Mouse (Mus musculus): ENCODE results near the gene Atp13a2. TPM values are rescaled to one million over a fixed set of nuclear protein-coding genes. Genes with fewer than 3 reads are reported as not detected.

The Atp13a2 gene
- total and polyA plus RNA-seq, 3 experiments = 29.0 to 65.4 TPM; not detected in 1

GRCm38 (mm10) chr4:141011556-141012328, 25.1 kb downstream of the Atp13a2 start:
- H3K27me3 ChIP-seq (ENCODE audit: control insufficient read depth in 1 of 2, insufficient read depth in 2 of 2, low read length in 2 of 2) = no peaks in the 10 kb centered on the region
- no peak overlapping the region for H3K9ac ChIP-seq (ENCODE audit: control insufficient read depth, low read depth, low read length, poor library complexity, severe bottlenecking)
- TF ChIP-seq JUND (IDR thresholded peaks at IDR 0.05; ENCODE audit: low read depth, low read length) (no peak), USF2 (IDR thresholded peaks at IDR 0.05; ENCODE audit: borderline replicate concordance in 1 of 2, insufficient read depth in 1 of 2, low read depth in 1 of 2, low read length in 2 of 2) (no peak), RCOR1 (IDR thresholded peaks at IDR 0.05; ENCODE audit: low read depth, low read length) (no peak)
- peaks cover 0 to 8% of the 10 kb centered on the region in 2 experiments; a peak in 1 of 4 replicates for H3K4me1 ChIP-seq (ENCODE audit: control insufficient read depth in 1 of 2, insufficient read depth in 2 of 2, low read length in 2 of 2)
- H3K4me3 ChIP-seq (ENCODE audit: control insufficient read depth in 1 of 2, insufficient read depth in 1 of 2, low read depth in 2 of 2, low read length in 2 of 2) = no peak overlapping the region
- H3K27ac ChIP-seq (ENCODE audit: control insufficient read depth, low read depth, low read length) = no peak overlapping the region
- DNase-seq (ENCODE audit: low read depth, low spot score) = no peak
- H3K9me3 ChIP-seq (replicated peaks; ENCODE audit: insufficient read depth, low read length) = no peaks in the 10 kb centered on the region
- no peaks in the 10 kb centered on the region for H3K79me2 ChIP-seq (ENCODE audit: control insufficient read depth, insufficient read depth, low read length, poor library complexity)
- H3K36me3 ChIP-seq (ENCODE audit: control insufficient read depth in 1 of 2, insufficient read depth in 2 of 2, low read length in 2 of 2) = no peaks in the 10 kb centered on the region

GRCm38 (mm10) chr4:141012558-141012957, 25.9 kb downstream of the Atp13a2 start:
- Histone ChIP-seq H3K9ac (ENCODE audit: control insufficient read depth, low read depth, low read length, poor library complexity, severe bottlenecking) (no peak overlapping the region), H3K27ac (ENCODE audit: control insufficient read depth, low read depth, low read length) (no peak overlapping the region), H3K9me3 (replicated peaks; ENCODE audit: insufficient read depth, low read length) (no peaks in the 10 kb centered on the region), H3K27me3 (ENCODE audit: control insufficient read depth in 1 of 2, insufficient read depth in 2 of 2, low read length in 2 of 2) (no peaks in the 10 kb centered on the region), H3K36me3 (ENCODE audit: control insufficient read depth in 1 of 2, insufficient read depth in 2 of 2, low read length in 2 of 2) (no peaks in the 10 kb centered on the region), H3K79me2 (ENCODE audit: control insufficient read depth, insufficient read depth, low read length, poor library complexity) (no peaks in the 10 kb centered on the region), H3K4me3 (ENCODE audit: control insufficient read depth in 1 of 2, insufficient read depth in 1 of 2, low read depth in 2 of 2, low read length in 2 of 2) (no peak overlapping the region), H3K4me1 (ENCODE audit: control insufficient read depth in 1 of 2, insufficient read depth in 2 of 2, low read length in 2 of 2) (peaks cover 0 to 8% of the 10 kb centered on the region in 2 experiments; a peak in 1 of 4 replicates)
- DNase-seq (ENCODE audit: low read depth, low spot score) = no peak
- no peak for TF ChIP-seq MEF2A (IDR thresholded peaks at IDR 0.05; ENCODE audit: extremely low read depth, insufficient replicate concordance, low read depth, low read length, poor library complexity, severe bottlenecking)
- no peak for TF ChIP-seq NELFE (IDR thresholded peaks at IDR 0.05; ENCODE audit: low read depth, low read length)
- no peak for TF ChIP-seq SMC3 (IDR thresholded peaks at IDR 0.05; ENCODE audit: low read depth, low read length)
- TF ChIP-seq USF1 (IDR thresholded peaks at IDR 0.05; ENCODE audit: low read depth, low read length) = no peak
- TF ChIP-seq MYC (IDR thresholded peaks at IDR 0.05; ENCODE audit: low read depth, low read length) = no peak
- TF ChIP-seq UBTF (IDR thresholded peaks at IDR 0.05; ENCODE audit: borderline replicate concordance, insufficient read depth, low read depth, low read length) = no peak
- TF ChIP-seq RAD21 (IDR thresholded peaks at IDR 0.05; ENCODE audit: low read depth, low read length) = no peak
- no peak for TF ChIP-seq ZNF384 (IDR thresholded peaks at IDR 0.05; ENCODE audit: low read depth, low read length)
- TF ChIP-seq E2F4 (IDR thresholded peaks at IDR 0.05; ENCODE audit: borderline replicate concordance, low read depth, low read length) = no peak
- no peak for TF ChIP-seq EP300 (IDR thresholded peaks at IDR 0.05; ENCODE audit: low read depth in 1 of 2, low read length in 2 of 2)

Measured in MEL (cell line).